Mouse (Mus musculus) ES-CJ7 (cell line): ENCODE data around the gene Carns1.
A peak's percentile ranks its signal among the peaks of the same experiment; 100 is the strongest.

ENCODE experiments used
- DNase-seq: peaks from one replicate; pipeline ENCODE4 v3.0.0; 2011; ENCODE audit warnings: low read depth, low spot score

Gene Carns1

GRCm38 (mm10) chr19:4171393-4172290 is 3.6 kb downstream of the Carns1 start:
- DNase-seq = no peak

GRCm38 (mm10) chr19:4170723-4171392 is 4.4 kb downstream of the Carns1 start:
- no peak for DNase-seq

GRCm38 (mm10) chr19:4169810-4170209 is 5.5 kb downstream of the Carns1 start:
- DNase-seq = no peak

GRCm38 (mm10) chr19:4169378-4169784 is 5.9 kb downstream of the Carns1 start:
- peak; percentile 99 for DNase-seq

- DNase-seq = no peak
These were observed 8.4 kb downstream of the Carns1 start for GRCm38 (mm10) chr19:4166678-4167476.

- DNase-seq = no peak
These were observed 10.6 kb downstream of the Carns1 start for GRCm38 (mm10) chr19:4164721-4165120.

- DNase-seq = no peak
These were observed 11.2 kb downstream of the Carns1 start for GRCm38 (mm10) chr19:4164100-4164499.

- DNase-seq = no peak
These were observed 11.8 kb downstream of the Carns1 start for GRCm38 (mm10) chr19:4163543-4163887.

- peak; percentile 97 for DNase-seq
These were observed 12.4 kb downstream of the Carns1 start, which contains the start of gene Rps6kb2 for GRCm38 (mm10) chr19:4162646-4163542. TSS of gene Rps6kb2 (minus strand) at chr19:4163354.

GRCm38 (mm10) chr19:4159049-4159448 is 16.2 kb downstream of the Carns1 start:
- DNase-seq = no peak

- no peak for DNase-seq
These were observed 18.5 kb downstream of the Carns1 start for GRCm38 (mm10) chr19:4156771-4157170.

- no peak for DNase-seq
These were observed 19.2 kb downstream of the Carns1 start for GRCm38 (mm10) chr19:4156073-4156579.

GRCm38 (mm10) chr19:4155223-4156072 is 19.8 kb downstream of the Carns1 start:
- no peak for DNase-seq

- DNase-seq = no peak
These were observed 20.6 kb downstream of the Carns1 start for GRCm38 (mm10) chr19:4154437-4155222.

GRCm38 (mm10) chr19:4153232-4153654 is 22.0 kb downstream of the Carns1 start, which contains the start of gene Ptprcap:
TSS of gene Ptprcap (plus strand) at chr19:4153604.
- no peak for DNase-seq

- no peak for DNase-seq
These were observed 22.6 kb downstream of the Carns1 start for GRCm38 (mm10) chr19:4152445-4153231.

- DNase-seq = peak; percentile 46
These were observed 23.4 kb downstream of the Carns1 start for GRCm38 (mm10) chr19:4151898-4152297.

GRCm38 (mm10) chr19:4151488-4151860 is 23.8 kb downstream of the Carns1 start:
- DNase-seq = no peak
